Mouse (Mus musculus): Measurements from ENCODE around the gene Hnrnpab. TPM values are rescaled to one million over a fixed set of nuclear protein-coding genes. Genes with fewer than 3 reads are reported as not detected.
"Not testable (repeated sequence)": the region's sequence is repeated elsewhere in the genome, so short reads cannot be mapped to it uniquely, and the experiment has no call there.

Hnrnpab gene
- polyA plus RNA-seq, 1 experiment from 2014 or later: 238 TPM

DNA sequence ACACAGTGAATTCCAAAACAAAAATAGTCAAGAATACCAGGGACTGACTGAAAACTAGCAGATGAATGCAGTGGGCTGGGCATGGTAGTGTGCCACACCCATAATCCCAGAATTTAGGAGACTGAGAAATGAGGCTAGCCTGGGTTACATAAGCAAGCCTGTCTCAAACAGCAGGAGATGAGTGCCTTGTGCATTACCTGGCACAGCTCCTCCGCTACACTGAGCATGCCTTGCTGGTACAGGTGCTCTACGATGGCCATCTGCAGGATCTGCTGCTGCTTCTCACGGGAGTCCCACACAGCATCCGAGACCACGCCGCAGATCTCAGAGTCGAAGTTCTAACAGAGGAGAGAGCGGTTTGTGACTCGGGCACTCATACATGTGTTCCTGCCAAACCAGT is 20.8 kb upstream of the Hnrnpab start:
- Histone ChIP-seq H3K4me1 (ENCODE audit: control insufficient read depth, insufficient read depth, low read length) (no peaks in the 10 kb centered on the region), H3K9me3 (replicated peaks; ENCODE audit: control insufficient read depth, low read length) (no peaks in the 10 kb centered on the region), H3K27ac (ENCODE audit: low read length) (no peak overlapping the region), H3K27me3 (ENCODE audit: control insufficient read depth, insufficient read depth, low read length) (no peaks in the 10 kb centered on the region), H3K4me2 (ENCODE audit: low read depth, low read length) (no peak overlapping the region), H3K36me3 (ENCODE audit: control insufficient read depth, insufficient read depth, low read length) (peaks cover 27% of the 10 kb centered on the region), H3K9ac (ENCODE audit: low read length) (no peak overlapping the region), H3K4me3 (replicated peaks; ENCODE audit: low read length) (no peak overlapping the region)
- WGBS: 93% methylated on average over 9 of the region's 9 CpGs
- ATAC-seq (ENCODE audit: insufficient read depth, low FRiP score): no peak

DNA sequence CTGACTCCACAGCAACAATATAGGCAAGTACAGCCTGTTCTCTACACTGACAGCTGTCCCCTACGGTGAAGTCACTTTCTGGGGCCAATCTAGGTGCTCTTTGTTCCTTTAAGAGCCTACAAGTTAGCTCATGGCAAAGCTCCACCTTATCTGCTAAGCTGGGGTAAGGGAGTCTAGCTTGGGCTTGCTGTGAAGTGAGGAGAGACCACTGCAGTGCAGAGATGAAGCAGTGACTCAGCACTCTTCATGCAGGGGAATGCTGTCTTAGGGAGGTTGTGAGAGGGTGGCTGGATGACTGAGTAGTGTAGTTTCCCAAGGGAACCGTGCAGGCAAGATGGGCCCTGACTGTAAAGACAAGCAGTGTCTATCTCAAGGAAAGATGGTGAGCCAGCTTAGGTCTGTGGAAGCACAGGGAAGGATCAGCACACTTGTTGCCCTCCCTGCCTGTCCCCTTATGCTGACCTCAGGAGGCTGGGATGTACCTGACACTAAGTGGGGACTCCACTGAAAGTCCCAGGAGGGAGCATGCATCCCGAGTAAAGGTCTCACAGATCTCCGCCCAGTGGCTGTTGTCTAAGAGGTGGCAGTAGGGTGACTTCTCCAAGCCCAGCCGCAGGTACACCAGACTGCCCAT is 18.7 kb upstream of the Hnrnpab start:
- Histone ChIP-seq H3K9ac (ENCODE audit: low read length) (no peak overlapping the region), H3K36me3 (ENCODE audit: control insufficient read depth, insufficient read depth, low read length) (peaks cover 27% of the 10 kb centered on the region)

DNA sequence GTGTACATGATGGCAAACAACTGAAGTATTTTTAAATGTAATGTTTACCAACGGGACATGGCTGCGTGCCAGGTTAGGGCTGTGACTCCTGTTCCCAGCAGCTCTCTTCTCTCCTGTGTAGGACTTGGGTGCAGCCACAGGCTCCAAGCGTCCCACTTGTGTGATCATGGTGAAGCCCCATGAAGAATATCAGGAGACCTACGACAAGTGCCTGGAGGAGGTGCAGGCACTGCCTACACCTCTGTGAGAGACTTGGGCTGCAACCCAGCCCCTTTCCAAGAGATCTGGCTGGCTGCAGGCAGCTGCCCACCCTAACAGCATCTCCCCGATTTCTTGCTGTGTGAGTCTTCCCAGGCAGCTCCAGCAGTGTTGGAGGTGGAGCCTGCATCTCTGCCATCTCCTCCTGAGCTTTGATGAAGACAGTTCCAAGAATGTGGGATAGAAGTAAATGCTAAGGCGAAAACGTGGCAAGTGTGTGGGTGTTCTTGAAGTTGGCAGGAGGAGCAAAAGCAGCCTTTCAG is 16.4 kb upstream of the Hnrnpab start:
- no peak overlapping the region for H3K9ac ChIP-seq (ENCODE audit: low read length)
- H3K4me2 ChIP-seq (ENCODE audit: low read depth, low read length): no peak overlapping the region
- peaks cover 13% of the 10 kb centered on the region for H3K4me1 ChIP-seq (ENCODE audit: control insufficient read depth, insufficient read depth, low read length)
- H3K27ac ChIP-seq (ENCODE audit: low read length): no peak overlapping the region
- WGBS: 88% methylated on average over 7 of the region's 7 CpGs
- H3K4me3 ChIP-seq (replicated peaks; ENCODE audit: low read length): no peak overlapping the region
- H3K27me3 ChIP-seq (ENCODE audit: control insufficient read depth, insufficient read depth, low read length): no peaks in the 10 kb centered on the region
- H3K9me3 ChIP-seq (replicated peaks; ENCODE audit: control insufficient read depth, low read length): no peaks in the 10 kb centered on the region
- H3K36me3 ChIP-seq (ENCODE audit: control insufficient read depth, insufficient read depth, low read length): peaks cover 27% of the 10 kb centered on the region
- ATAC-seq (ENCODE audit: insufficient read depth, low FRiP score): no peak

More for the DNA sequence above, 18.7 kb upstream of the Hnrnpab start:
- no peak overlapping the region for H3K27ac ChIP-seq (ENCODE audit: low read length)
- no peaks in the 10 kb centered on the region for H3K27me3 ChIP-seq (ENCODE audit: control insufficient read depth, insufficient read depth, low read length)
- H3K4me3 ChIP-seq (replicated peaks; ENCODE audit: low read length): no peak overlapping the region
- ATAC-seq (ENCODE audit: insufficient read depth, low FRiP score): no peak
- no peak overlapping the region for H3K4me2 ChIP-seq (ENCODE audit: low read depth, low read length)
- H3K9me3 ChIP-seq (replicated peaks; ENCODE audit: control insufficient read depth, low read length): no peaks in the 10 kb centered on the region
- H3K4me1 ChIP-seq (ENCODE audit: control insufficient read depth, insufficient read depth, low read length): peaks cover 10% of the 10 kb centered on the region
- 78% methylated on average over 5 of the region's 5 CpGs for WGBS

DNA sequence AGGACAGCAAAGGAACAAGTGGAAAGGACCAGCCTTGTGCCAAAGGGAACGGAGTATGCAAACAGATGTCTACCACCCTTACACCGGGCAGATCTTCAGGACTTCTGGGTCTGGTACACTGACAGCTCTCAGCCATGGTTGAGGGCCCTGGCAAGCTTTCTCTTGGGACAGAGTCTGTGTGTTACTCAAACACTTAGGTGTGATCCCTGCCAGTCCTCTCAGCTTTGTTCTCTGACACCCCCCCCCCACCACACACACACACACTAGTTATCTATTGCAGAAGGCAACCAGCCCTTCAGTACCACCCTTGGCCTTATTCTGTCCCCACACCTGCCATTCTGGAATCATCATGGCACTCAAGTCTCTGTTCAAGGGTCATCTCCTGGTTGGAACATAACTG is 15.1 kb upstream of the Hnrnpab start:
- Histone ChIP-seq H3K27me3 (ENCODE audit: control insufficient read depth, insufficient read depth, low read length) (no peaks in the 10 kb centered on the region), H3K4me1 (ENCODE audit: control insufficient read depth, insufficient read depth, low read length) (peaks cover 13% of the 10 kb centered on the region), H3K4me3 (replicated peaks; ENCODE audit: low read length) (no peak overlapping the region), H3K36me3 (ENCODE audit: control insufficient read depth, insufficient read depth, low read length) (peaks cover 27% of the 10 kb centered on the region), H3K9ac (ENCODE audit: low read length) (no peak overlapping the region), H3K9me3 (replicated peaks; ENCODE audit: control insufficient read depth, low read length) (no peaks in the 10 kb centered on the region), H3K4me2 (ENCODE audit: low read depth, low read length) (no peak overlapping the region), H3K27ac (ENCODE audit: low read length) (no peak overlapping the region)
- ATAC-seq (ENCODE audit: insufficient read depth, low FRiP score): no peak
- 93% methylated on average over 2 of the region's 2 CpGs for WGBS

DNA sequence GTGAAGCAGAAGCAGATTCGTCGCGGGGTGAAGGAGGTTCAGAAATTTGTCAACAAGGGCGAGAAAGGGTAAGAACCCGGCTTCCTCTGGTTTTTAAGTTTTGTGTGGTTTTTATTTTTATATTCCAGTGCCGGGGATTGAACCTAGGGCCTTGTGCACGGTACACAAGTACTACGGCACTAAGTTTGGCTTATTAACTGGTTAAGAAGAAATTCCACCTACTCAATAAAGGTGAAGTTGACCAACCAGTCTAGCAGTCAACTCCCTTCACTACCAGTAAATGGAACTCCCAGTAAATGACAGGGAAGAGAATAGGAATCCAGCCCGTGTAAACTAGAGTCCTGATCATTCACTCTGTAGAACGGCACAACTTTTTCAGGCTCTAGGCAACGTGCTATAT is 13.4 kb upstream of the Hnrnpab start:
- no peaks in the 10 kb centered on the region for H3K27me3 ChIP-seq (ENCODE audit: control insufficient read depth, insufficient read depth, low read length)
- H3K4me2 ChIP-seq (ENCODE audit: low read depth, low read length): peak overlapping the region; percentile 86
- ATAC-seq (ENCODE audit: insufficient read depth, low FRiP score): no peak
- under 1% methylated on average over 11 of the region's 11 CpGs for WGBS
- peak overlapping the region; percentile 80 for H3K9ac ChIP-seq (ENCODE audit: low read length)
- no peaks in the 10 kb centered on the region for H3K9me3 ChIP-seq (replicated peaks; ENCODE audit: control insufficient read depth, low read length)
- peaks cover 15% of the 10 kb centered on the region for H3K4me1 ChIP-seq (ENCODE audit: control insufficient read depth, insufficient read depth, low read length)
- H3K36me3 ChIP-seq (ENCODE audit: control insufficient read depth, insufficient read depth, low read length): peaks cover 15% of the 10 kb centered on the region
- H3K4me3 ChIP-seq (replicated peaks; ENCODE audit: low read length): peak overlapping the region; percentile 93
- peak overlapping the region; percentile 46; the same call in 1 of the 2 replicates for H3K27ac ChIP-seq (ENCODE audit: low read length)

DNA sequence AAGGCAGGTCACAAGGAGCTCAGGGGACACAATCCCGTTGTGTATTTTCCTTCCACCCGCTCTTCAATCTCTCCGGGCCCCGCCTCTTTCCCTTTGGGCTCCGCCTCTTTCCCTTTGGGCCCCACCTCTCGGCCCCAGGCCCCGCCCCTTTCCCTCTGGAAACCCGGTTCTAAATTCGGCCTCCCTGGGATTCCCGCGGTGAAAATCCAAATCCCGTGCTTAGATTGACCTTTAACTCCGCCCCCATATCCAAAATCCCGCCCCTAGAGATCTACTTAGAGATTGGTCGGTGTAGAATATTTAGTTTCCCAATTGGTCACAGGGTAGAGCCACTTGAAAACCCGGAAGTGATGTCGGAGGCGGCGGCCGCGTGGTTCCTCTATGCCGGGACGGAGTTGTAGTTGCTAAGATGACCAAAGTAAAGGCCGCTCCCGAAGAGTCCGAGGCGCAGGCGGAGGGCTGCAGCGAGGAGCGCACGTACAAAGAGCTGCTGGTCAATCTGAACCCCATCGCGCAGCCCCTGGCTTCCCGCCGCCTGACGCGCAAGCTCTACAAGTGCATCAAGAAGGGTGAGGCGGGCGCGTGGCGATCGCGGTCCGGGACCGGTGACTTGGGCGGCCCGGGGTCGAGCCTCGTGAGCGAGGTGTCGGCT is 12.9 kb upstream of the Hnrnpab start, which contains the start of gene Nhp2:
TSS of gene Nhp2 (plus strand) at position 327 of the 652 bp plus-strand sequence.
- H3K9ac ChIP-seq (ENCODE audit: low read length): peak within 1 kb of the TSS; percentile 80
- H3K27me3 ChIP-seq (ENCODE audit: control insufficient read depth, insufficient read depth, low read length): no peaks in the 10 kb centered on the region
- WGBS: under 1% methylated on average over 51 of the region's 51 CpGs
- H3K36me3 ChIP-seq (ENCODE audit: control insufficient read depth, insufficient read depth, low read length): peaks cover 10% of the 10 kb centered on the region
- no peaks in the 10 kb centered on the region for H3K9me3 ChIP-seq (replicated peaks; ENCODE audit: control insufficient read depth, low read length)
- H3K4me2 ChIP-seq (ENCODE audit: low read depth, low read length): peak within 1 kb of the TSS; percentile 86
- H3K4me1 ChIP-seq (ENCODE audit: control insufficient read depth, insufficient read depth, low read length): peaks cover 20% of the 10 kb centered on the region
- peak within 1 kb of the TSS; percentile 46; the same call in 1 of the 2 replicates for H3K27ac ChIP-seq (ENCODE audit: low read length)
- ATAC-seq (ENCODE audit: insufficient read depth, low FRiP score): peak; percentile 93
- H3K4me3 ChIP-seq (replicated peaks; ENCODE audit: low read length): peak within 1 kb of the TSS; percentile 93

DNA sequence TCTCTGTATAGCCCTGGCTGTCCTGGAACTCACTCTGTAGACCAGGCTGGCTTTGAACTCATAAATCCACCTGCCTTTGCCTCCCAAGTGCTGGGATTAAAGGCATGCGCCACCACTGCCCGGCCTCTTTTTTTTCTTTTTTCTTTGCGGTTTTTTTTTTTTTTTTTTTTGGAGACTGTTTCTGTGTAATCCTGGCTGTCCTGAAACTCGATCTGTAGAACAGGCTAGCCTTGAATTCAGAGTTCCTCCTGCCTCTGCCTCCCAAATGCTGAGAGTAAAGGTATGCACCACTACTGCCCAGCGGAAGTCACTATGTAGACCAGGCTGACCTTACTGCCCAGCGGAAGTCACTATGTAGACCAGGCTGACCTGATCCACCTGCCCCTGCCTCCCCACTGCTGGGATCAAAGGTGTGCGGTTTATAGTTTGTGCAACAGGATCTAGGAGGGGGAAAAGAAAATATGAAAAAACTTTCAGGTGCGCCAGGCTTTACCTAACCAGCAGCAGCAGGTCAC is 12.3 kb upstream of the Hnrnpab start:
- Histone ChIP-seq H3K9ac (ENCODE audit: low read length) (peak overlapping the region; percentile 48; the same call in 1 of the 2 replicates), H3K27me3 (ENCODE audit: control insufficient read depth, insufficient read depth, low read length) (no peaks in the 10 kb centered on the region), H3K4me3 (replicated peaks; ENCODE audit: low read length) (peak overlapping the region; percentile 93), H3K27ac (ENCODE audit: low read length) (no peak overlapping the region), H3K4me2 (ENCODE audit: low read depth, low read length) (peak overlapping the region; percentile 86), H3K36me3 (ENCODE audit: control insufficient read depth, insufficient read depth, low read length) (peaks cover 7% of the 10 kb centered on the region), H3K4me1 (ENCODE audit: control insufficient read depth, insufficient read depth, low read length) (peaks cover 24% of the 10 kb centered on the region), H3K9me3 (replicated peaks; ENCODE audit: control insufficient read depth, low read length) (no peaks in the 10 kb centered on the region)
- WGBS: 41% methylated on average over 8 of the region's 8 CpGs
- ATAC-seq (ENCODE audit: insufficient read depth, low FRiP score): peak; percentile 10; the same call in 1 of the 2 replicates

DNA sequence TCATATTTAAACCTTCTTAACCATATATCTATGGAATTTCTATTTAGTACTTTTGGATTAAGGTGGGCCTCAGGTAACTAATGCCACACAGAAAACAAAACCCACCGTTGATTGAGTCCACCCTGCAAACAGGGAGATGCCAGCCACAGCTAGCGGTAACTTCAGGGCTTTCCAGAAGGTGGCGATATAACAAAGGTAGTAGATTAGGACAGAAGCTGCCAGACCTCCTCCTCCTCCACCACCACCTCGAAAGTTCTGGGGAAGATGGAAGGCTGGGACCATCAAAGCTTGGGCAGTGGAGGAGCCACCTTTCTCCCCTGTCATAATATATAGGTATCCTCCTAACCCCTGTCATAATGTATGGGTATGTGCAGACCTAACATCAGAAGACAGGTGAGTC is 11.0 kb upstream of the Hnrnpab start:
- Histone ChIP-seq H3K9me3 (replicated peaks; ENCODE audit: control insufficient read depth, low read length) (no peaks in the 10 kb centered on the region), H3K4me1 (ENCODE audit: control insufficient read depth, insufficient read depth, low read length) (peaks cover 24% of the 10 kb centered on the region), H3K27ac (ENCODE audit: low read length) (no peak overlapping the region), H3K4me3 (replicated peaks; ENCODE audit: low read length) (no peak overlapping the region), H3K4me2 (ENCODE audit: low read depth, low read length) (no peak overlapping the region), H3K36me3 (ENCODE audit: control insufficient read depth, insufficient read depth, low read length) (peaks cover 2% of the 10 kb centered on the region; the same call in 1 of the 2 replicates), H3K9ac (ENCODE audit: low read length) (no peak overlapping the region), H3K27me3 (ENCODE audit: control insufficient read depth, insufficient read depth, low read length) (no peaks in the 10 kb centered on the region)
- ATAC-seq (ENCODE audit: insufficient read depth, low FRiP score): no peak
- WGBS: 2% methylated on average over 4 of the region's 4 CpGs

DNA sequence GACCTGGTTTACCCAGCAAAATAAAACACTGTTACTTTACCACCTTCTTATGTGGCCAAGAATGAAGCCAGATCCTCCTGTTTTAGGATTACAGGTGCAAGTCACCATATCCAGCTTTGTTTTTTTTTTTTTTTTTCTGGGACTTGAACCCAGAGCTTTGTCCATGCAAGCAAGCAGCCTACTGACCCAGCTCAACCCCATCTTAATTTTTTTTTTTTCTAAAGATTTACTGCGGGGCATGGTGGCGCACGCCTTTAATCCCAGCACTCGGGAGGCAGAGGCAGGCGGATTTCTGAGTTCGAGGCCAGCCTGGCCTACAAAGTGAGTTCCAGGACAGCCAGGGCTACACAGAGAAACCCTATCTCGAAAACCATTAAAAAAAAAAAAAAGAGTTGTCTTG is 9.5 kb upstream of the Hnrnpab start:
- H3K9me3 ChIP-seq (replicated peaks; ENCODE audit: control insufficient read depth, low read length); H3K36me3 ChIP-seq (ENCODE audit: control insufficient read depth, insufficient read depth, low read length); ATAC-seq (ENCODE audit: insufficient read depth, low FRiP score); H3K27me3 ChIP-seq (ENCODE audit: control insufficient read depth, insufficient read depth, low read length): not testable (repeated sequence)
- Histone ChIP-seq H3K4me3 (replicated peaks; ENCODE audit: low read length) (peak overlapping the region; percentile 42), H3K9ac (ENCODE audit: low read length) (peak overlapping the region; percentile 71), H3K27ac (ENCODE audit: low read length) (peak overlapping the region; percentile 97), H3K4me1 (ENCODE audit: control insufficient read depth, insufficient read depth, low read length) (peaks cover 22% of the 10 kb centered on the region), H3K4me2 (ENCODE audit: low read depth, low read length) (peak overlapping the region; percentile 68)
- 87% methylated on average over 7 of the region's 7 CpGs for WGBS

Data from stomach, embryonic 16.5 days (tissue).